Mouse (Mus musculus) embryonic facial prominence, embryonic 10.5 days (tissue): ENCODE measurements around the gene Map3k7. TPM values are rescaled to one million over a fixed set of nuclear protein-coding genes. Genes with fewer than 3 reads are reported as not detected.
"Not testable (repeated sequence)": the region's sequence is repeated elsewhere in the genome, so short reads cannot be mapped to it uniquely, and the experiment has no call there.

ENCODE experiments used
- DNase-seq: peaks from one replicate; pipeline ENCODE4 v3.0.0-alpha.2; 2017; ENCODE audit warnings: low spot score
- H3K27ac ChIP-seq: fragments of 300-500 bp; sonication (generic); replicated peaks from 2 replicates; pipeline ENCODE4 v1.5.1; 2016; ENCODE audit warnings: mild to moderate bottlenecking
- H3K27me3 ChIP-seq: fragments of 300-500 bp; sonication (generic); replicated peaks from 2 replicates; pipeline ENCODE4 v1.6.1; 2016; ENCODE audit warnings: low read depth, mild to moderate bottlenecking; ENCODE audit not compliant: poor library complexity, severe bottlenecking
- H3K36me3 ChIP-seq: fragments of 300-500 bp; sonication (generic); replicated peaks from 2 replicates; pipeline ENCODE4 v1.6.1; 2016; ENCODE audit warnings: mild to moderate bottlenecking, moderate library complexity
- H3K4me1 ChIP-seq: fragments of 300-500 bp; sonication (generic); 2 replicates; pipeline ENCODE4 v1.6.1; 2016
- H3K4me3 ChIP-seq: fragments of 300-500 bp; sonication (generic); 2 replicates; pipeline ENCODE4 v1.5.1; 2016; ENCODE audit warnings: mild to moderate bottlenecking, moderate library complexity
- H3K9me3 ChIP-seq: fragments of 300-500 bp; sonication (generic); 2 replicates; pipeline ENCODE4 v1.6.1; 2016; ENCODE audit warnings: mild to moderate bottlenecking
- WGBS: fragments of 180-500 bp; shearing (Covaris S2); methylation state at CpG from one replicate; pipeline ENCODE4 v1.1.7; 2016; 5-methylcytosine and 5-hydroxymethylcytosine counted together
- polyA plus RNA-seq: library from polyadenylated mRNA; unstranded; fragments of >200 nt; fragmentation: Nextera tagmentation; extraction: Ambion mirVana; gene quantifications from 2 replicates; pipeline ENCODE4 v1.2.1, GENCODE M21; 2016

The Map3k7 gene
- polyA plus RNA-seq, 1 experiment from 2014 or later = 44.3 TPM

- Histone ChIP-seq H3K27me3 (no peaks in the 10 kb centered on the region), H3K9me3 (no peaks in the 10 kb centered on the region), H3K4me1 (no peaks in the 10 kb centered on the region), H3K36me3 (peaks cover 73% of the 10 kb centered on the region), H3K27ac (no peak overlapping the region), H3K4me3 (no peak overlapping the region)
- 94% methylated on average over 6 of the region's 6 CpGs for WGBS
- DNase-seq = no peak
These were observed 41.1 kb downstream of the Map3k7 start for GRCm38 (mm10) chr4:32004773-32005591.

GRCm38 (mm10) chr4:32007174-32007573 lies 43.3 kb downstream of the Map3k7 start:
- Histone ChIP-seq H3K9me3 (no peaks in the 10 kb centered on the region), H3K27me3 (no peaks in the 10 kb centered on the region), H3K4me3 (no peak overlapping the region), H3K36me3 (peaks cover 79% of the 10 kb centered on the region), H3K27ac (no peak overlapping the region), H3K4me1 (no peaks in the 10 kb centered on the region)
- WGBS = 69% methylated on average over 3 of the region's 3 CpGs
- no peak for DNase-seq

DNA sequence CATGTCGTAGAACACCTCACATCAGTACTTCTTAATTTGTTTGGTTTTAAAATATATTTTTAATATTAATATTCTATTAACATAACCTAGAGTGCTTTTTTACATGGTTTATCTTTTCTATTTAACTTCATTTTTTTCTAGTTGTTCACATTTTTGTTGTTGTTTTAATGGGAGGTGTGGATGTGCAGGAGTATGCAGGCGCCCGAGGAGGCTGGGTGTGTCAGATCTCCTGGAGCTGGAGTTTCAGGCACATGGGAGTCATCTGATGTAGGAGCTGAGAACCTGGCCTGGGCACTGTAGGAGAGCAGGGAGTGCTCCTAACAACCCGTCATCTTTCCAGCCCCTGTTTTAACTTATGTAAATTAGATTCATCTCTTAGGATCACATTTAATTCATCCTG lies 44.2 kb downstream of the Map3k7 start:
- H3K4me1 ChIP-seq = no peaks in the 10 kb centered on the region
- WGBS = 86% methylated on average over 4 of the region's 4 CpGs
- H3K4me3 ChIP-seq = no peak overlapping the region
- no peak for DNase-seq
- H3K27ac ChIP-seq = no peak overlapping the region
- H3K27me3 ChIP-seq = no peaks in the 10 kb centered on the region
- H3K36me3 ChIP-seq = peaks cover 84% of the 10 kb centered on the region
- no peaks in the 10 kb centered on the region for H3K9me3 ChIP-seq

DNA sequence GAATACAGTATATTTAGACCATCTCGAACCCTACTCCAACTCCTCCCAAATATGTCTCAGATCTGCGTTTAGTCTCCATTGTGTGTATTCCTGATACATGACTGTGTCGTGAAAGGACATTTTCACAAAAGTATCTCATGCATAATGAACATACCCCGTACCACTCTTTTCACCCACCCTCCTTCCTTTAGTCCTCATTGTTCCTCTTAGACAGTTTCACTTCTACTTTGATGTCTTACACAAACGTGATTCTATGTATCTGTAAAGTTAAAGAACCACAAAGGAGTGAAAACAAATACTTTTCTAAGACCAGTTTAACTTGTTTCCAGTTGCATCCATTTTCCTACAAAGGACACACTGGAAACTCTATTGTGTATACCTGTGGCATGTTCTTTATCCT lies 46.9 kb downstream of the Map3k7 start:
- H3K27me3 ChIP-seq = no peaks in the 10 kb centered on the region
- H3K4me3 ChIP-seq = no peak overlapping the region
- DNase-seq = no peak
- H3K27ac ChIP-seq = no peak overlapping the region
- peaks cover 84% of the 10 kb centered on the region for H3K36me3 ChIP-seq
- no peaks in the 10 kb centered on the region for H3K4me1 ChIP-seq
- 90% methylated on average over 5 of the region's 5 CpGs for WGBS
- no peaks in the 10 kb centered on the region for H3K9me3 ChIP-seq

- Histone ChIP-seq H3K4me3 (no peak overlapping the region), H3K27me3 (no peaks in the 10 kb centered on the region), H3K9me3 (no peaks in the 10 kb centered on the region), H3K27ac (no peak overlapping the region), H3K4me1 (no peaks in the 10 kb centered on the region), H3K36me3 (peaks cover 87% of the 10 kb centered on the region)
- no peak for DNase-seq
- 91% methylated on average over 6 of the region's 6 CpGs for WGBS
These were observed 47.5 kb downstream of the Map3k7 start for GRCm38 (mm10) chr4:32011218-32011973.

DNA sequence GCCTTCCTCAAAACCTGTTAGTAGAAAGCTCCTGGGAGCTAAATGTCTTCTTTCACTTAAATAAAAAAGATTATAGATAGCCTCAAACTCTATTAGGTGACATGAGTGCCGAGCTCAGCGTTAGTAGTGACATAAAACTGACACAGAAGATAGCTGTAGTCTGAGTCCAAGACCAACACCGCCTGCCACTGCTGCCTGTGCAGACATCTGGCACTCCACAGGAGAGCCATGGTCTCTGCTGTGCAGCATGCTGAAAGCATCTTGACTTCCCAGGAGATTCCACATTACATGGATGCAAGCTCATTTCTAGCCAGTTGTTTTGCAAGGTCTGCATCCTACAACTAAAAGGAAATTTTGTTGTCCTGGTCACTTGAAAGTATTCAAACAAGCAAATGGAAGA lies 57.2 kb downstream of the Map3k7 start:
- no peaks in the 10 kb centered on the region for H3K9me3 ChIP-seq
- H3K36me3 ChIP-seq = peaks cover 77% of the 10 kb centered on the region
- H3K27me3 ChIP-seq = no peaks in the 10 kb centered on the region
- WGBS = 97% methylated on average over 3 of the region's 3 CpGs
- no peaks in the 10 kb centered on the region for H3K4me1 ChIP-seq
- no peak for DNase-seq
- H3K27ac ChIP-seq = no peak overlapping the region
- no peak overlapping the region for H3K4me3 ChIP-seq

DNA sequence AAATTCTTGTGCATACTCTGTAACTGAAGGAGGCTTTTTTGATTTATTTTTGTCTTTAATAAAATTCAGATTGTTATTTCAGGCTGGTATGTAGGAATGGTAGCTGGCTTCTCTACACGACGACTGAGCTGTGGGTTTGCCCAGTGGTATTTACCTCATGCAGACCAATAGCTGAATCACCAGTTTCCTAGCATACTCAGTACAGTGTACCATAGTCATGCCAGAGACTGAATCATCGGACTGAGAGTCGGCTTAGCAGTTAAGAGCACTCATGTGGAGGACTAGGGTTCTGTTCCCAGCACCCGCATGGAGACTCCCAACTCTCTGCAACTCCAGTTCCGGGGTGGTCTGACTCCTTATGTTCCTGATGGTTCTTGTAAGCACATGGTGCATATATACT lies 58.4 kb downstream of the Map3k7 start:
- DNase-seq = no peak
- H3K4me3 ChIP-seq = no peak overlapping the region
- no peaks in the 10 kb centered on the region for H3K9me3 ChIP-seq
- no peaks in the 10 kb centered on the region for H3K27me3 ChIP-seq
- no peak overlapping the region for H3K27ac ChIP-seq
- 93% methylated on average over 6 of the region's 6 CpGs for WGBS
- no peaks in the 10 kb centered on the region for H3K4me1 ChIP-seq
- peaks cover 65% of the 10 kb centered on the region for H3K36me3 ChIP-seq

DNA sequence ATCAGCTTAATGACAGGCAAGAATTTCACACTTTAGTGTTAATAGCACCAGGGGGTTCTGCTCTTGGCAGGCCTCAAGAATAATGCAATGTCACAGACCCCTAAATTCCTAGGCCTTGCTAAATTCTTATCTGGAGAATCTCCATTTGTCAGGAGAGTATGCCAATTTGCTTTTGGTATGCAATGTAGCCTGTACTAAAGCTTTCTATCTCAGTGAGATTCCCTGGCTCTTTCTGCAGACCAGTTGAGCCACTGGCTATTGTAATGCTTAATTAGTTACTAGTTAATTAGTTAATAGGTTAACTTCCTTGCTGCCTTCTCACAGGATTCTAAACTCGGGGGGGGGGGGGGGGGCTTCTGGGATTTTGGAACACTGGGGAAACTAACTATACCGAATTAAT lies 60.3 kb downstream of the Map3k7 start:
- not testable (repeated sequence) for H3K4me3 ChIP-seq, H3K9me3 ChIP-seq, H3K27ac ChIP-seq, DNase-seq, H3K4me1 ChIP-seq, H3K27me3 ChIP-seq
- peaks cover 46% of the 10 kb centered on the region for H3K36me3 ChIP-seq
- 79% methylated on average over 2 of the region's 2 CpGs for WGBS

- Histone ChIP-seq H3K4me3 (no peak overlapping the region), H3K27me3 (no peaks in the 10 kb centered on the region), H3K9me3 (no peaks in the 10 kb centered on the region), H3K4me1 (no peaks in the 10 kb centered on the region), H3K27ac (no peak overlapping the region), H3K36me3 (peaks cover 37% of the 10 kb centered on the region)
- WGBS = 90% methylated on average over 2 of the region's 2 CpGs
- no peak for DNase-seq
These were observed 61.2 kb downstream of the Map3k7 start for GRCm38 (mm10) chr4:32025105-32025504.

DNA sequence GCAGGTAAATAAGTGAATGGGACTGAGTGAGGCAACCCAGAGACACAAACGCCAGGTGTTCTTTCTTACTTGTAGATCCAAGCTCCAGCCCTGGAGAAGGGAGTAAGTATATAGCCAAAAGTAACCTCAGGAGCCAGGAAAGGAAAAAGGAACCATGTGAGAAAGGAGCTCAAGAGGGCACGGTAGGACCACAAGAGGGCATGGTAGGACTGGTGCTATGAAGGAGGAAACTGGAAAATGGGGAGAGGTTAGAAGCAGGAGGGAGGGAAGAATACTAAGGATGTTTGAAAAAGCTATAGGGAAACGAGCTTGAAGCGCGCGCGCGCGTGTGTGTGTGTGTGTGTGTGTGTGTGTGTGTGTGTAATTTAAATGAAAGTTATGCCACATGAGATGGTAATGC lies 63.2 kb downstream of the Map3k7 start:
- Histone ChIP-seq H3K9me3 (no peaks in the 10 kb centered on the region), H3K27me3 (no peaks in the 10 kb centered on the region), H3K4me3 (no peak overlapping the region), H3K27ac (no peak overlapping the region), H3K4me1 (no peaks in the 10 kb centered on the region), H3K36me3 (peaks cover 17% of the 10 kb centered on the region)
- DNase-seq = no peak
- WGBS = 93% methylated on average over 9 of the region's 9 CpGs

- H3K4me3 ChIP-seq = no peak overlapping the region
- H3K27me3 ChIP-seq = no peaks in the 10 kb centered on the region
- peaks cover 8% of the 10 kb centered on the region for H3K4me1 ChIP-seq
- DNase-seq = no peak
- WGBS = 79% methylated on average over 7 of the region's 7 CpGs
- H3K27ac ChIP-seq = no peak overlapping the region
- H3K36me3 ChIP-seq = no peaks in the 10 kb centered on the region
- H3K9me3 ChIP-seq = no peaks in the 10 kb centered on the region
These were observed 73.4 kb downstream of the Map3k7 start for GRCm38 (mm10) chr4:32037267-32037666.

DNA sequence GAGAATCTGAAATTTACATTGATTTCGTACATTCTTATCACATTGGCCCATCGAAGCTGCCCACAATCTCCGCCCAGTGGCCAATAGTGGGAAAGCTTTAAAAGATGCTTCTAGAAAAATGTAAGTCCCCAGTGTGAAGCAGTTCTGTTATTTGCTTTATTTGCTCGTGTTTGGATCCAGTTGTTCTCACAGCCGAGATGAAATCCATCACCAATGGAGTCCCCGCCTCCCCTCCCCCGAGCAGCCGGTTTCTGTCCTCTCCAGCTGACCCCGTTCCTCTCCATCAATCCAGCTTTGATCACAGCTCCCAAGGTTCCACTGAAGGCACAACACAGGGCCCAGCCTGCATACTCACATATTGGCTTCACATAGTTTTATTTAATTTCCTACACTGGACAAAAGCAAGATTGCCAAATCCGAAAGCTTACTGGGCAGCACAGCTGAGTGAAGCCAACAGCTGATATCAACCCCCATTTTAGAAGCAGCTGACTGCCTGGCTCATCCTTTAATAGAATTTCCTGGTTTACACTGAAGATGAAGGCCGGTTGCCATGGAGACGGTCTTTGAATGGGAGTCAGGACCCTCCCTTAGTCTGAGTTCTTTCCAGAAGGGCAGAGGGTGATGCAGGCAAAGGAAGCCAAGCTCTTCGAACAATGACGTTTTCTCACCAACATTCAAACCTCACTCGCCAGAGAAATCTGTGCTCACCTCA lies 78.0 kb downstream of the Map3k7 start:
- Histone ChIP-seq H3K4me3 (no peak overlapping the region), H3K27ac (no peak overlapping the region), H3K4me1 (peaks cover 14% of the 10 kb centered on the region), H3K9me3 (no peaks in the 10 kb centered on the region), H3K36me3 (no peaks in the 10 kb centered on the region), H3K27me3 (no peaks in the 10 kb centered on the region)
- peak; percentile 59 for DNase-seq
- 72% methylated on average over 15 of the region's 15 CpGs for WGBS
